Mouse (Mus musculus) retina, adult 2 months (tissue): ENCODE data around the gene Efna1.
A peak's percentile ranks its signal among the peaks of the same experiment; 100 is the strongest.

Experiments
- DNase-seq: peaks from one replicate; pipeline ENCODE4 v3.0.0-alpha.2; 2012; ENCODE audit warnings: low read depth, low spot score

The Efna1 gene

GRCm38 (mm10) chr3:89279153-89279890, 1.6 kb downstream of the Efna1 start:
- peak; percentile 28 for DNase-seq

GRCm38 (mm10) chr3:89278643-89279042, 2.3 kb downstream of the Efna1 start:
- DNase-seq, result no peak

DNA sequence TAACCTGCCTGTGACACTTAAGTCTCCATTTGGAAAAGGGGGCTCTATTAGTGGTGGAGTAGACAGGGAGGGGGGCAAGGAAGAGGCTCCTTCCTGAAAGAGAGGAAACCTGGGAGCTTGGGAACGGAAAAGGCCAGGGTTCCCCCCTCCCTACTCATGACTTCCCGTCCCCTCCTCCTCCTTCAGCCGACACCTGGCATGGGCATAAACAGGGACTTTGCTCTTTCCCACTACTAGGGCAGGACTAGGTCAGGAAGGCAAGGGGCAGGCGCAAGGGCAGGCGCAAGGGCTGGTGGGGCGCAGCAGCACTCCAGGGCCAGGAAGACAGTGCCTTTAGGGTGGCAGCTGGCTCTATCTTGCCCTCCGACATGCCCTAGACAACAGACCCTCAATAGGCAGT, 2.8 kb downstream of the Efna1 start:
- no peak for DNase-seq

DNA sequence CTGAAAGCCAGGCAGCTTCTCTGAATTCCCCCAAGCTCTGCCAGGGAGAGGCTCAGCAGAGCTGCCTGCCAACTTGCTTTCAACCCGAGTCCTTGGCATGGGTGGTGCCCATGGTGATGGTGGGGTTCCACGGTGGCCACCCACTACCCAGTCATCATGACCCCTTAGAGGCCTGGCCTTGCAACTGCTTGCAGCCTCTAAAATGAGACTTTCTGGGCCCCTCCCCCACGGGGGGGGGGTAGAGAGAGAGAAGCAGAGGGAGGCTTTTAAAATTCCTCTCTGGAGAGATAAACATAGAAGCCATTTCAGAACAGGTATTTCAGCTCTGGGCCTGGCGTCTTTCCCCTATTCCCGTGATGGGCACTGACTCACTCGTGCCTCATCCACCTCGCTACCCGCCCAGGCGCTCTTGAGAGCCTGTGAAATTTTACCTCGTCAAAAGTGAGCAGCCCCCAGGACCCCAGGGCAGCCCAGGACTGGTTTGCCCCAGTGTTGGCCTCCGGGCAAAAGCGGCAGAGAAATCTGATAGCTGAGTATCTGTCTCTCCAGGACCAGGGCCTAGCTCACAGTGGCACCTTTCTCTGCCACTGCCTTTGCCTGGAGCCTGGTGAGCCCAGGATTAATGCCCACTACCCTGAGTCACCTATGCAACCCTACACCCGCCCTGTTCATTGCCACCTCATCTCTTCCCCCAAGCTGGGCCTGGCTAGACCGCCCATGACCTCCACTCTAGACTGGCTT, 3.5 kb downstream of the Efna1 start:
- DNase-seq, result no peak

- DNase-seq, result no peak
Measured at GRCm38 (mm10) chr3:89276061-89276460, 4.9 kb downstream of the Efna1 start.

DNA sequence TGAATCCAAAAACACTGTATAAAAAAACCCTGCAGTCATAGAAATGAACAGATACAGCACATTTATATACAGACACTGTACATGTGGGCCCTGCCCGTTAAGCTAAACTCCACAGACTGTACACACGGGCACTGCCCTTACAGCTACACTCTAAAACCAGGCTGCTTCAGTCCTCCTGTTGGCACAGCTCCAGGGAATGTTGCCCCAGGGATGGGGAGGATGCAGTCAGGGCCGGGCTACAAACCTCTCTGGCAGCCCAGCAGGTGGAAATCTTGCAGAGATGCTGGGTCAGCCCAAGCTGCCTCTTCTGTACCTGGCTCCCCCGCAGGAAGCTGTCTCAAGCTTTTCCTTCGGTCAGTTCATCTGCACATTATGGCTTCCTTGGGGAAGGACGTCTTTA, 9.2 kb downstream of the Efna1 start:
- no peak for DNase-seq

DNA sequence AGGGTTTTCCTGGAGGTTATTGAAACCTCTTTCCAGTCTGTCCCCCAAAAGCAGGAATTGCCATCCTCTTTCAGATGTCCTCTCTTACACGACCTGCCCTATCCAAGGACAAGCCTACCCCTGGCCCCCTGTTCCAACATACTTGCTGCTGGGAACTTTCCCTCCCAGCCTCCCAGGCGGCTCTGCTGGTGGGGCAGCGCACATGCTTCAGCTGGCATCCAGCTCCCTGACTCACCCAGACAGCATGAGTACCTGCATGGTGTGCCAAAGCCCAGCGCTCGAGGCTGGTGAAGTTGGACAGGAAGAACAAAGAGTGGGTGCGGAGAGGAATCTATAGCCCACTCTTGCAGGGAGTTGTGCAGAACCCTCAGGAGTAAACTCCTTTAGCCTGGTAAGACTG, 10.1 kb downstream of the Efna1 start:
- DNase-seq, result no peak

DNA sequence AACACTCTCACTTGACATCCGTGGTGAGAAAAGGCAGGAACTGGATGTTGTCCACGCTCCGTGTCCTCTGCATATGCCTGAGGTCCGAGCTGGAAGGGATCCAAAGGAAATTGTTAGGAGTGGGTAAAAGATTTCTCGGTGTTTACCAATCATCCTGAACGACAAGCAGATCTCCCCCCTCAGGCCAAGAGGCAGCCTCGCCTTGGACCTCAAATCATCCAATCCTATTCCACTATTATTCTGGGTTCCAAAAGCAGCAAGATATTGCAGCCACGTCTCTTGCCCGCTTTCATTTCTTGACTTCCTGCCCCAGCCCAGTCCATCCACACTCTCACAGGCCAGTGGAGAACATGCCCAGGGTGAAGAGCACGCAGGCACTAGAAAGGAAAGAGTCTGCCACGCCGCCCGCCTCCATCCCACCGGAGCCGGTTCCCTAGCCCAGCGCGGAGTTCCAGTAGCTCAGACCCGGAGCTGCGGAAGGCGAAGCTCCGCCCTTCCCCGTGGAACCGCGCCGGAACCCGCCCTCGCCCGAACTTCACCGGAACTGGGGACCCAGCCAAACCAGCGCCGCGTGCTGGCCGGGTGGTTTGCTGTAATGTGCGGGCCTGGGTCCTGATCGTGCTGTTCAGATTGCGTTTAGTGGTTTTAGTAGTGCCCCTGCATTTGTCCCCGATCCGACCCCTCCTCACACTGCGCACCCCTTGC, 10.7 kb downstream of the Efna1 start, which contains the start of gene Slc50a1:
Slc50a1 (minus strand) TSS at position 520 of the 705 bp plus-strand sequence.
- no peak for DNase-seq

- no peak for DNase-seq
Measured at GRCm38 (mm10) chr3:89268916-89269315, 12.0 kb downstream of the Efna1 start.

GRCm38 (mm10) chr3:89266439-89266893, 14.5 kb downstream of the Efna1 start:
- DNase-seq, result peak; percentile 68

- no peak for DNase-seq
Measured at GRCm38 (mm10) chr3:89262417-89262816, 18.5 kb downstream of the Efna1 start.

DNA sequence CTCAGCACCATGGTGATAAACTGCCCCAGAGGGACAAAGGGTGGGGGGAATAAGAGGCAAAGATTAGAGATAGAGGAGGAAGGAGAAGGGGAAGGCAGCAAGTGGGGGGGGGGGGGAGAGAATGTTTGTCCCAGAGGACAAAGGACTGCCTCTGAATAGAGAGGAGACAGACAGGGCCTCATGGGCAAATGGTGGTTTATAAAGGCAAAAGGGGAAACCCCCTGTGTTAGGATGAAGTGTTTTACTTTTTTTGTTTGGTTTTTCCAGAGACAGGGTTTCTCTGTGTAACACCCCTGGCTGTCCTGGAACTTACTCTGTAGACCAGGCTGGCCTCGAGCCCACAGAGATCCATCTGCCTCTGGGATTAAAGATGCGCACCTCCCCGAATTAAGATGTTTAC, 20.7 kb downstream of the Efna1 start:
- no peak for DNase-seq

GRCm38 (mm10) chr3:89259076-89259475, 21.9 kb downstream of the Efna1 start, which contains the start of gene Dpm3:
Gene Dpm3, plus strand, starts transcription at chr3:89259358.
- DNase-seq, result no peak

- no peak for DNase-seq
Measured at GRCm38 (mm10) chr3:89256177-89256576, 24.8 kb downstream of the Efna1 start.

GRCm38 (mm10) chr3:89254994-89255393, 25.9 kb downstream of the Efna1 start:
- DNase-seq, result no peak

DNA sequence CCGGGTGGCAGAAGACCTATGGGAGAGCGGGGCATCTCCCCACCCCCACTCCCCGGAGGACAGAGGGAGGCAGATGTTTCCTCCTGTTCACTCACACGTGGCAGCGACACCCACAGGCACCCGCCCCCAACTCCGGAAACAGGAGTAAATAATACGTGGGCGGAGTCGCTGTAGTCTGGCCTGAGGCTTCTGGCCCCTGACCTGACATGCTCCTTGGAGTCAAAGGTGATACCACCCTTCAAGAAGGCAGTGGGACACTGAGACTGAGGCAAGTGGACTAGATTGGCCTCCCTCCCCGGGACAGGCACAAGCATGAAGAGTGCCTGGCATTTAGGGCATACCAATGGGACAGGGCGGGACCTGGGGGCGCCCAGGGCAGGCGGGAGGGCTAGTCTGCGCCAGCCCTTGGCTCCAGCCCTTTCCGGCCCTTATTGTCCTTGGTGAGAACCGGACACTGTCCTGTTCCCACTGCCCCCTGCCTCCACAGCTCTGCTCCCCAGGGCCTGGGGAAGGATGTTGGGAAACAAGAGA, 29.5 kb downstream of the Efna1 start:
- DNase-seq, result no peak

- no peak for DNase-seq
Measured at GRCm38 (mm10) chr3:89250435-89251040, 30.4 kb downstream of the Efna1 start.

GRCm38 (mm10) chr3:89247466-89247865, 33.5 kb downstream of the Efna1 start:
- DNase-seq, result no peak

DNA sequence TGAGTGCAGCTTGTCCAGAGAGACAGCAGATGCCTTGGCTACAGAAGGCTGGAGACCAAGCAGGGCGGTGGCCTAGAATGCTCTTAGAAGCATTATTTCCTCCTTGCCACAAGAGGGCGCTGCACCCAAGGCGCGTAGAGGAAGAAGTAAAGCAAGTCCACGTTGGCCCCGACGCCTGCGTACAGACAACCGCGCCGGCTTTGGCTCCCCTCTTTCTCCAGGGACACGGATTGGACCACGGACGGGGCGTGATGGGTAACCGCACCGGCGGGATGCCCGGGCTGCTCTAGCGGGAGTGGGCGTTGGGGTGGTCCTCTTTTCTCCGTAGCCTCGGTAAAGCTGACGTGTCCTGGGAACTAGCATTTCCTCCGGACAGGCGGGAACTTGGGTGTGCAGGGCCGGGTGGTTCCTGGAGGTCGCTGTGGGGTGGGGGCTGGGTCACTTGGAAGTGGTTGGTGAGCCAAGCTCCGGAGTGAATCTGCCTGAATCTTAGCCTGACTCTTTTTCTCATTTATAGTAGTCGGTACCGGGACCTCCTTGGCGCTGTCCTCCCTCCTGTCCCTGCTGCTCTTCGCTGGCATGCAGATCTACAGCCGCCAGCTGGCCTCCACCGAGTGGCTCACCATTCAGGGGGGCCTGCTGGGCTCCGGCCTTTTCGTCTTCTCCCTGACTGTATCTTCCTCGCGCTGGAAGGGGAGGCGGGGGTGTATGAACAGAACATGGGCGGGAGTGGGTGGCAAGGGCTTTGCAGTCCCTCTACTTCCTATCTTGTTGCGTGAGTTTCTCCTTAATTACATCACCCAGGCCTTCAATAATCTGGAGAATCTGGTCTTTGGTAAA, 34.5 kb downstream of the Efna1 start, which contains the start of gene Trim46:
Trim46 (minus strand) TSS at position 49 of the 840 bp plus-strand sequence.
- DNase-seq, result peak; percentile 77

DNA sequence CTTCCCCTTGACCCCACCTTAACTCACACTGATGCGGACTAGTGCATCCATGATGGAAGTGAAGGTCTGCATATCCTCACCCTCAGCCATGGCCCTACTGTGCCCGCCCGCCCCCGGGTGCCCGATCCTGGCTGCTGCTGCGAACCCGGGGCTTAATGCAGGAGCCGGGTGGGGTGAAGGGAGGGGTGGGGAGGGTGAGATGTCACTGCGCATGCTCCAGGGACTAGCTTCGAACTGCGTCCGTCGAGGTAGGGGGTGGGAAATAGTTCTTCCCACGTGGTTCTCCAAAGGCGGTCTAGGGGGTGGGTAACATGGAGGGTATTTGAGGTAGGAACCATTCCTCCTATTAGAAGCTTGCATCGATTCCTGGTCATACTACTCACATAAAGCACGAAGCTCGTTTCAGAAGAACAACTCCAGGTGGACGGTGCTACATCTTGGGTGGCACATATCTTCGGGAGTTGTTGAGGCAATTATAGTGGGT, 35.2 kb downstream of the Efna1 start, which contains the start of gene Krtcap2:
Krtcap2 (plus strand) TSS at position 279 of the 484 bp plus-strand sequence.
- DNase-seq, result no peak
